Mouse (Mus musculus) kidney, adult 11 months (tissue): ENCODE measurements around the gene Zmiz1.
A peak's percentile ranks its signal among the peaks of the same experiment; 100 is the strongest.

ENCODE experiments used
- DNase-seq: peaks from one replicate; pipeline ENCODE4 v3.0.0; 2022

Gene Zmiz1

GRCm38 (mm10) chr14:25456666-25457433 lies 2.1 kb upstream of the Zmiz1 start:
- peak; percentile 48 for DNase-seq

GRCm38 (mm10) chr14:25457434-25457957 lies 1.5 kb upstream of the Zmiz1 start:
- peak; percentile 96 for DNase-seq

GRCm38 (mm10) chr14:25458111-25459015 lies 622 bp upstream of the Zmiz1 start:
- peak; percentile 62 for DNase-seq

GRCm38 (mm10) chr14:25459394-25459997 lies 511 bp downstream of the Zmiz1 start:
- DNase-seq, result no peak

GRCm38 (mm10) chr14:25459998-25460800 lies 1.2 kb downstream of the Zmiz1 start:
- peak; percentile 79 for DNase-seq

- peak; percentile 90 for DNase-seq
These were observed 2.1 kb downstream of the Zmiz1 start for GRCm38 (mm10) chr14:25460801-25461675.

GRCm38 (mm10) chr14:25461676-25462385 lies 2.8 kb downstream of the Zmiz1 start:
- no peak for DNase-seq

GRCm38 (mm10) chr14:25462975-25463374 lies 4.0 kb downstream of the Zmiz1 start:
- peak; percentile 12 for DNase-seq

- DNase-seq, result peak; percentile 92
These were observed 4.9 kb downstream of the Zmiz1 start for GRCm38 (mm10) chr14:25463919-25464318.

- DNase-seq, result peak; percentile 46
These were observed 5.8 kb downstream of the Zmiz1 start for GRCm38 (mm10) chr14:25464611-25465307.

- peak; percentile 88 for DNase-seq
These were observed 7.4 kb downstream of the Zmiz1 start for GRCm38 (mm10) chr14:25466361-25466760.

GRCm38 (mm10) chr14:25467911-25468668 lies 9.1 kb downstream of the Zmiz1 start:
- no peak for DNase-seq

GRCm38 (mm10) chr14:25468891-25469529 lies 10.0 kb downstream of the Zmiz1 start:
- DNase-seq, result no peak

GRCm38 (mm10) chr14:25470224-25470805 lies 11.3 kb downstream of the Zmiz1 start:
- DNase-seq, result no peak

- DNase-seq, result no peak
These were observed 12.1 kb downstream of the Zmiz1 start for GRCm38 (mm10) chr14:25471035-25471434.

- DNase-seq, result peak; percentile 72
These were observed 13.3 kb downstream of the Zmiz1 start for GRCm38 (mm10) chr14:25472096-25472861.

- DNase-seq, result peak; percentile 87
These were observed 14.1 kb downstream of the Zmiz1 start for GRCm38 (mm10) chr14:25472981-25473649.
